Mouse (Mus musculus) C2C12 (cell line): Measurements from ENCODE around the gene Gm20388. TPM values are rescaled to one million over a fixed set of nuclear protein-coding genes. Genes with fewer than 3 reads are reported as not detected.

Experiments used
- H3K27me3 ChIP-seq: one replicate; pipeline ENCODE4 v1.6.1; 2011; ENCODE audit not compliant: control insufficient read depth, insufficient read depth, insufficient read length
- H3K36me3 ChIP-seq: one replicate; pipeline ENCODE4 v1.6.1; 2011; ENCODE audit not compliant: control insufficient read depth, insufficient read depth
- H3K4me3 ChIP-seq: one replicate; pipeline ENCODE4 v1.5.1; 2011; ENCODE audit warnings: mild to moderate bottlenecking, control low read depth; ENCODE audit not compliant: poor library complexity, insufficient read depth, severe bottlenecking
- H3K79me2 ChIP-seq: one replicate; pipeline ENCODE4 v1.6.1; 2011; ENCODE audit not compliant: control insufficient read depth, insufficient read depth
- H3K79me3 ChIP-seq: one replicate; pipeline ENCODE4 v1.6.1; 2011; ENCODE audit warnings: low read depth, control low read depth
- H3ac ChIP-seq: one replicate; pipeline ENCODE3; 2011; ENCODE audit warnings: low read depth; ENCODE audit not compliant: control insufficient read depth, insufficient read length
- CEBPB ChIP-seq: IDR thresholded peaks from one replicate; pipeline ENCODE4 v1.6.1; 2011; ENCODE audit warnings: low read depth, mild to moderate bottlenecking, control low read depth, moderate library complexity
- CTCF ChIP-seq: IDR thresholded peaks from one replicate; pipeline ENCODE4 v1.5.1; 2011; ENCODE audit not compliant: control insufficient read depth, insufficient read depth, insufficient read length
- FOSL1 ChIP-seq: IDR thresholded peaks from one replicate; pipeline ENCODE4 v1.8.0; 2011; ENCODE audit warnings: mild to moderate bottlenecking, low read length; ENCODE audit not compliant: poor library complexity, insufficient read depth, severe bottlenecking
- MAX ChIP-seq: IDR thresholded peaks from one replicate; pipeline ENCODE4 v1.6.1; 2011; ENCODE audit warnings: mild to moderate bottlenecking, control low read depth
- MYOD1 ChIP-seq: IDR thresholded peaks from one replicate; pipeline ENCODE4 v1.6.1; 2011; ENCODE audit warnings: low read depth; ENCODE audit not compliant: control insufficient read depth, insufficient read length
- MYOG ChIP-seq: IDR thresholded peaks from one replicate; pipeline ENCODE4 v1.6.1; 2011; ENCODE audit not compliant: control insufficient read depth, insufficient read length; ENCODE audit errors: extremely low read depth
- USF1 ChIP-seq: IDR thresholded peaks from one replicate; pipeline ENCODE4 v1.6.1; 2011; ENCODE audit warnings: low read depth, mild to moderate bottlenecking, control low read depth, moderate library complexity
- polyA plus RNA-seq: library from polyadenylated mRNA; unstranded; fragments of >200 nt; fragmentation: generic; extraction: Trizol; gene quantifications from one replicate; pipeline ENCODE4 v1.2.1, GENCODE M21; 2012; ENCODE audit warnings: missing spikeins

The Gm20388 gene
- polyA plus RNA-seq, 1 experiment, result 15.0 TPM

- H3K27me3 ChIP-seq, result no peaks in the 10 kb centered on the region
- no peaks in the 10 kb centered on the region for H3K79me2 ChIP-seq
- no peaks in the 10 kb centered on the region for H3K36me3 ChIP-seq
- no peaks in the 10 kb centered on the region for H3K79me3 ChIP-seq
- no peak overlapping the region for H3K4me3 ChIP-seq
- H3ac ChIP-seq, result no peak overlapping the region
- TF ChIP-seq FOSL1 (no peak), CTCF (no peak), USF1 (no peak), MAX (no peak), CEBPB (no peak), MYOD1 (no peak), MYOG (no peak)
Measured at GRCm38 (mm10) chr8:119967435-119967834, 56.8 kb downstream of the Gm20388 start.

GRCm38 (mm10) chr8:119970169-119970568 lies 59.5 kb downstream of the Gm20388 start:
- Histone ChIP-seq H3K79me3 (no peaks in the 10 kb centered on the region), H3K79me2 (no peaks in the 10 kb centered on the region), H3ac (no peak overlapping the region), H3K4me3 (no peak overlapping the region), H3K27me3 (no peaks in the 10 kb centered on the region), H3K36me3 (no peaks in the 10 kb centered on the region)
- TF ChIP-seq MYOD1 (no peak), CTCF (no peak), USF1 (no peak), MYOG (no peak), FOSL1 (no peak), CEBPB (no peak), MAX (no peak)

- Histone ChIP-seq H3K36me3 (no peaks in the 10 kb centered on the region), H3K27me3 (no peaks in the 10 kb centered on the region), H3K4me3 (no peak overlapping the region), H3K79me3 (no peaks in the 10 kb centered on the region), H3K79me2 (no peaks in the 10 kb centered on the region), H3ac (no peak overlapping the region)
- TF ChIP-seq MYOG, result no peak
- no peak for TF ChIP-seq USF1
- no peak for TF ChIP-seq MYOD1
- TF ChIP-seq MAX, result no peak
- no peak for TF ChIP-seq CTCF
- no peak for TF ChIP-seq CEBPB
- TF ChIP-seq FOSL1, result no peak
Measured at GRCm38 (mm10) chr8:119972558-119972957, 61.9 kb downstream of the Gm20388 start.

GRCm38 (mm10) chr8:119978770-119979381 lies 68.2 kb downstream of the Gm20388 start:
- H3K79me3 ChIP-seq, result no peaks in the 10 kb centered on the region
- no peak for TF ChIP-seq CTCF
- no peak for TF ChIP-seq MYOD1
- TF ChIP-seq USF1, result no peak
- TF ChIP-seq CEBPB, result no peak
- no peak for TF ChIP-seq MYOG
- no peaks in the 10 kb centered on the region for H3K36me3 ChIP-seq
- no peak overlapping the region for H3K4me3 ChIP-seq
- H3K27me3 ChIP-seq, result no peaks in the 10 kb centered on the region
- H3ac ChIP-seq, result no peak overlapping the region
- H3K79me2 ChIP-seq, result no peaks in the 10 kb centered on the region

- TF ChIP-seq CTCF (peak; percentile 33), USF1 (no peak), MYOG (no peak), MYOD1 (no peak), MAX (no peak), FOSL1 (no peak), CEBPB (no peak)
- Histone ChIP-seq H3ac (no peak overlapping the region), H3K27me3 (no peaks in the 10 kb centered on the region), H3K79me2 (no peaks in the 10 kb centered on the region), H3K79me3 (no peaks in the 10 kb centered on the region), H3K4me3 (no peak overlapping the region), H3K36me3 (no peaks in the 10 kb centered on the region)
Measured at GRCm38 (mm10) chr8:119981253-119981652, 70.6 kb downstream of the Gm20388 start.
